Mouse (Mus musculus): Measurements from ENCODE around the gene Atp5g1.

DNA sequence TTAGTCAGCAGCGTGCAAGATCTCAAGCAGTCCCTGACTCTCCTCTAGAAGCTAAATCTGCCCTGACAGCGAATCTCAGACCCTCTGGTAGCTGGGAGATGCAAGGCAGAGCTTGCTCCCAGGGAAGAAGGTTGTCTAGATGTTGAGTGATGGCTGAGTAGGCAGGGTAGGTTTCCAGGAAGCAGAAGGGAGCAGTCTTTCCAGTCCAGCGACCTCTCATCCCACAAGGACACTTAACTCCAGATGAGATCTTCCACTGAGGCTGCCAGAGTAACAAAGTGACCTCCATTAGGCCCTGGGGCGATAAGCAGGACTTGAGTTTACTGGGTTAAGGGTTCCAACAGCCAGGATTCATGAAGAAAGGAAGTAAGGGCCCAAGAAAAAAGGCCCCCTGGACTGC, 54.8 kb downstream of the Atp5g1 start:
- TF ChIP-seq CTCF (IDR thresholded peaks at IDR 0.05; ENCODE audit: borderline replicate concordance, insufficient read depth, low read length) (no peak), POLR2A (IDR thresholded peaks at IDR 0.05; ENCODE audit: low read depth, low read length) (no peak)
